ENCODE assay signal across 9 mouse cellular contexts in genomic region chr10:110676503-110676902, GRCm38 (mm10).
DNase-seq lines count a peak whose midpoint lies in the region; ATAC-seq and TF ChIP-seq lines count a peak whose summit lies in the region.
"Had no signal": no experiment of that assay in that cellular context is flagged by ENCODE, and none has a peak within 500 bp of the region (broad histone marks: within the 10 kb centered on the region; RNA-seq: fewer than 3 reads in every experiment).

No protein-coding gene starts in this region.

- no peaks in the 10 kb centered on the region for H3K9me3 ChIP-seq in kidney, embryonic 14.5 days (ENCODE audit: control insufficient read depth, low read length)
- no peaks in the 10 kb centered on the region for H3K9me3 ChIP-seq in ES-E14 (ENCODE audit: control insufficient read depth, insufficient read depth, low read depth, low read length)
- H3K9me3 ChIP-seq in stomach, postnatal 0 days (ENCODE audit: control insufficient read depth, low read length): no peaks in the 10 kb centered on the region
- H3K9me3 ChIP-seq: liver, embryonic 13.5 days had no signal

- no peak for TF ChIP-seq EP300 in stomach, postnatal 0 days (optimal IDR thresholded peaks at IDR 0.05)

- no peaks in the 10 kb centered on the region for H3K36me3 ChIP-seq in kidney, embryonic 14.5 days (ENCODE audit: control insufficient read depth, insufficient read depth, low read length)
- H3K36me3 ChIP-seq in ES-E14 (ENCODE audit: control insufficient read depth, insufficient read depth, low read length, poor library complexity, severe bottlenecking): no peaks in the 10 kb centered on the region
- no peaks in the 10 kb centered on the region for H3K36me3 ChIP-seq in stomach, postnatal 0 days (ENCODE audit: control insufficient read depth, insufficient read depth, low read length)
- H3K36me3 ChIP-seq: liver, embryonic 13.5 days had no signal

- no peak overlapping the region for H3K9ac ChIP-seq in kidney, embryonic 14.5 days (ENCODE audit: low read depth, low read length)
- no peak overlapping the region for H3K9ac ChIP-seq in ES-E14 (ENCODE audit: insufficient read depth, low read depth, low read length, poor library complexity, severe bottlenecking)
- no peak overlapping the region for H3K9ac ChIP-seq in stomach, postnatal 0 days (ENCODE audit: low read length)
- H3K9ac ChIP-seq: liver, embryonic 13.5 days had no signal

- H3K4me3 ChIP-seq in kidney, embryonic 14.5 days (ENCODE audit: low read length): no peak overlapping the region
- H3K4me3 ChIP-seq in ES-E14 (ENCODE audit: insufficient read depth in 1 of 2, low read depth in 1 of 2, low read length in 2 of 2, poor library complexity in 1 of 2, severe bottlenecking in 1 of 2): no peak overlapping the region
- H3K4me3 ChIP-seq in stomach, postnatal 0 days (ENCODE audit: low read depth, low read length): no peak overlapping the region
- H3K4me3 ChIP-seq: liver, embryonic 13.5 days had no signal

- ATAC-seq in kidney, embryonic 14.5 days (ENCODE audit: low FRiP score, low TSS enrichment): no peak
- no peak for ATAC-seq in stomach, postnatal 0 days (ENCODE audit: low FRiP score, low TSS enrichment)

- in situ Hi-C loops in ES-E14 (cut with MboI; ENCODE audit: low sequenced_read_pairs in 2 of 2, unreplicated experiment in 2 of 2): no loop called here

- H3K27me3 ChIP-seq in kidney, embryonic 14.5 days (ENCODE audit: control insufficient read depth, insufficient read depth, low read length): no peaks in the 10 kb centered on the region
- no peaks in the 10 kb centered on the region for H3K27me3 ChIP-seq in stomach, postnatal 0 days (ENCODE audit: control insufficient read depth, insufficient read depth, low read length)
- H3K27me3 ChIP-seq: liver, embryonic 13.5 days had no signal

- no peak for TF ChIP-seq CTCF in stomach, postnatal 0 days (IDR thresholded peaks at IDR 0.05; ENCODE audit: low read depth)

- H3K27ac ChIP-seq in kidney, embryonic 14.5 days (ENCODE audit: low read depth, low read length): no peak overlapping the region
- no peak overlapping the region for H3K27ac ChIP-seq in ES-E14 (ENCODE audit: insufficient read depth, low read depth, low read length, poor library complexity, severe bottlenecking)
- H3K27ac ChIP-seq in stomach, postnatal 0 days (replicated peaks): no peak overlapping the region
- H3K27ac ChIP-seq: liver, embryonic 13.5 days had no signal

- H3K4me1 ChIP-seq in kidney, embryonic 14.5 days (ENCODE audit: control insufficient read depth, insufficient read depth, low read length): no peaks in the 10 kb centered on the region
- no peaks in the 10 kb centered on the region for H3K4me1 ChIP-seq in ES-E14 (ENCODE audit: control insufficient read depth in 2 of 2, insufficient read depth in 2 of 2, low read length in 2 of 2, poor library complexity in 1 of 2)
- H3K4me1 ChIP-seq in stomach, postnatal 0 days (replicated peaks; ENCODE audit: control insufficient read depth, insufficient read depth): no peaks in the 10 kb centered on the region
- H3K4me1 ChIP-seq: liver, embryonic 13.5 days had no signal

- 61% methylated on average over 4 of the region's 4 CpGs for WGBS in kidney, embryonic 14.5 days
- WGBS in stomach, postnatal 0 days: 58% methylated on average over 4 of the region's 4 CpGs

- DNase-seq in kidney, adult 11 months: peak; percentile 3
- peak; percentile 54 for DNase-seq in ES-E14 (ENCODE audit: low read depth, low spot score)
- DNase-seq in adrenal gland, postnatal 25 days: peak; percentile 4
- DNase-seq in kidney, adult 9 months: peak; percentile 45
- peak; percentile 20 for DNase-seq in stomach, postnatal 0 days (ENCODE audit: low spot score)
- DNase-seq in natural killer cell, adult 2 months (ENCODE audit: low spot score in 2 of 2): no peak
- no peak for DNase-seq in urinary bladder, adult 18-20 months (ENCODE audit: low spot score in 2 of 2)
- DNase-seq: liver, embryonic 13.5 days had no signal

- H3K4me2 ChIP-seq in kidney, embryonic 14.5 days (replicated peaks; ENCODE audit: low read depth, low read length): no peak overlapping the region
- H3K4me2 ChIP-seq in stomach, postnatal 0 days (replicated peaks; ENCODE audit: low read depth): no peak overlapping the region
- H3K4me2 ChIP-seq: liver, embryonic 13.5 days had no signal

TF ChIP-seq in ES-E14, 5 proteins besides CTCF, POLR2A, EP300 and RAD21:
- TF ChIP-seq HCFC1 (IDR thresholded peaks at IDR 0.05; ENCODE audit: borderline replicate concordance, insufficient read depth, low read length): no peak
- TF ChIP-seq CHD2 (IDR thresholded peaks at IDR 0.05; ENCODE audit: low read depth, low read length): no peak
- no peak for TF ChIP-seq MAFK (IDR thresholded peaks at IDR 0.05; ENCODE audit: insufficient read depth, low read depth, low read length)
- no peak for TF ChIP-seq ZC3H11A (IDR thresholded peaks at IDR 0.05; ENCODE audit: borderline replicate concordance, low read depth, low read length)
- TF ChIP-seq ZNF384 (IDR thresholded peaks at IDR 0.05; ENCODE audit: low read depth, low read length): no peak
TF ChIP-seq in ES-E14: peak in this region for 0.

Comparison
In these comparisons a context has a peak if more than half of its experiments do, and no peak if none do; other contexts are left out.
1. DNase-seq: peak in kidney, adult 11 months (single experiment), ES-E14 (single experiment), adrenal gland, postnatal 25 days (single experiment), kidney, adult 9 months (single experiment) and stomach, postnatal 0 days (single experiment); none in natural killer cell, adult 2 months (0 of 2) and urinary bladder, adult 18-20 months (0 of 2).